Mouse (Mus musculus) neural tube, embryonic 11.5 days (tissue): ENCODE results near the gene Ccdc89. TPM values are rescaled to one million over a fixed set of nuclear protein-coding genes. Genes with fewer than 3 reads are reported as not detected.

Source experiments
- ATAC-seq: fragments of 200-750 bp; cut with Nextera tagmentation; 2 replicates; pipeline ENCODE4 v1.8.0; 2017; ENCODE audit warnings: moderate number of reproducible peaks, mild to moderate bottlenecking, moderate TSS enrichment, moderate library complexity; ENCODE audit not compliant: insufficient read depth, low FRiP score, low TSS enrichment
- DNase-seq: peaks from one replicate; pipeline ENCODE4 v3.0.0-alpha.2; 2015; ENCODE audit warnings: low spot score
- H3K27ac ChIP-seq: fragments of 300-500 bp; sonication (generic); 2 replicates; pipeline ENCODE4 v1.5.1; 2014; ENCODE audit warnings: low read depth, mild to moderate bottlenecking, low read length
- H3K27me3 ChIP-seq: fragments of 300-500 bp; sonication (generic); 2 replicates; pipeline ENCODE4 v1.6.1; 2014; ENCODE audit warnings: mild to moderate bottlenecking, low read length, mixed read lengths; ENCODE audit not compliant: control insufficient read depth, insufficient read depth
- H3K36me3 ChIP-seq: fragments of 300-500 bp; sonication (generic); 2 replicates; pipeline ENCODE4 v1.6.1; 2014; ENCODE audit warnings: mild to moderate bottlenecking, low read length, moderate library complexity, mixed read lengths; ENCODE audit not compliant: control insufficient read depth, insufficient read depth
- H3K4me1 ChIP-seq: fragments of 300-500 bp; sonication (generic); 2 replicates; pipeline ENCODE4 v1.6.1; 2014; ENCODE audit warnings: low read length, mixed read lengths; ENCODE audit not compliant: control insufficient read depth, insufficient read depth
- H3K4me2 ChIP-seq: fragments of 300-500 bp; sonication (generic); 2 replicates; pipeline ENCODE4 v1.6.1; 2014; ENCODE audit warnings: low read depth, mild to moderate bottlenecking, moderate library complexity
- H3K4me3 ChIP-seq: fragments of 300-500 bp; sonication (generic); 2 replicates; pipeline ENCODE4 v1.5.1; 2014; ENCODE audit warnings: low read depth, low read length
- H3K9ac ChIP-seq: fragments of 300-500 bp; sonication (generic); 2 replicates; pipeline ENCODE4 v1.6.1; 2014; ENCODE audit warnings: mild to moderate bottlenecking, low read length
- H3K9me3 ChIP-seq: fragments of 300-500 bp; sonication (generic); 2 replicates; pipeline ENCODE4 v1.6.1; 2016; ENCODE audit warnings: low read length; ENCODE audit not compliant: control insufficient read depth
- WGBS: fragments of 180-500 bp; shearing (Covaris S2); extraction: QIAGEN DNeasy Blood & Tissue Kit; methylation state at CpG from one replicate; pipeline ENCODE4 v1.1.7; 2014; 5-methylcytosine and 5-hydroxymethylcytosine counted together
- polyA plus RNA-seq: library from polyadenylated mRNA; unstranded; fragments of >200 nt; fragmentation: Nextera tagmentation; extraction: Ambion mirVana; gene quantifications from 2 replicates; pipeline ENCODE4 v1.2.1, GENCODE M21; 2014

Gene Ccdc89
- polyA plus RNA-seq, 1 experiment from 2014 or later, result 3.0 TPM

- Histone ChIP-seq H3K9me3 (no peaks in the 10 kb centered on the region), H3K27ac (peak overlapping the region; percentile 82), H3K4me1 (peaks cover 9% of the 10 kb centered on the region), H3K36me3 (no peaks in the 10 kb centered on the region), H3K9ac (peak overlapping the region; percentile 78), H3K4me3 (peak overlapping the region; percentile 70), H3K4me2 (peak overlapping the region; percentile 65), H3K27me3 (no peaks in the 10 kb centered on the region)
- peak; percentile 35 for DNase-seq
- ATAC-seq, result peak; percentile 73
- WGBS, result 28% methylated on average over 10 of the region's 10 CpGs
Measured at GRCm38 (mm10) chr7:90457517-90457916, 31.1 kb downstream of the Ccdc89 start.

- H3K4me3 ChIP-seq, result no peak overlapping the region
- H3K27ac ChIP-seq, result no peak overlapping the region
- H3K27me3 ChIP-seq, result no peaks in the 10 kb centered on the region
- 62% methylated on average over 10 of the region's 10 CpGs for WGBS
- ATAC-seq (no peak), DNase-seq (no peak)
- no peaks in the 10 kb centered on the region for H3K9me3 ChIP-seq
- H3K9ac ChIP-seq, result no peak overlapping the region
- H3K36me3 ChIP-seq, result no peaks in the 10 kb centered on the region
- H3K4me2 ChIP-seq, result no peak overlapping the region
- H3K4me1 ChIP-seq, result peaks cover 9% of the 10 kb centered on the region
Measured at GRCm38 (mm10) chr7:90460330-90460729, 34.0 kb downstream of the Ccdc89 start.

DNA sequence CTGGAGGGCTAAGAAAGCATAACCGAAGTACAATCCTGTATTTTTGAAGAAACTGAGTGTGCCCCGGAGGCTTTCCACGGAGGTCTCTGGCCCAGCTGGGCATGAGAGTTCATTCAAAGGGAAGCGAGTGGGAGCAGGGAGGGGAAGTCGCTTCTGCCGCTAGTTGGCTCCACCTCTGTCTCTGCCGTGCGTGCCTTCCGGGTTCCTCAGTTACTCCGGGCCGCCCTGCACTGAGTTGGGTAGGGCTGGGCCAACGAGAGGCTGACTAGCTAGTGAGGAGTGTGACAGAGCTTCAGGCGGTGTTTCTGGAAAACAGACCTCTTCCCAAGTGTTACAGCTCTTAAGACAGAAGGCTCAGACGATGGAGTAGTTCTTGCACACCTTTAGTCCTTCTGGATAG is 34.6 kb downstream of the Ccdc89 start:
- Histone ChIP-seq H3K4me1 (peaks cover 7% of the 10 kb centered on the region), H3K9me3 (no peaks in the 10 kb centered on the region), H3K4me2 (no peak overlapping the region), H3K27ac (no peak overlapping the region), H3K4me3 (no peak overlapping the region), H3K9ac (no peak overlapping the region), H3K36me3 (no peaks in the 10 kb centered on the region), H3K27me3 (no peaks in the 10 kb centered on the region)
- ATAC-seq (no peak), DNase-seq (peak; percentile 19)
- 19% methylated on average over 14 of the region's 14 CpGs for WGBS

DNA sequence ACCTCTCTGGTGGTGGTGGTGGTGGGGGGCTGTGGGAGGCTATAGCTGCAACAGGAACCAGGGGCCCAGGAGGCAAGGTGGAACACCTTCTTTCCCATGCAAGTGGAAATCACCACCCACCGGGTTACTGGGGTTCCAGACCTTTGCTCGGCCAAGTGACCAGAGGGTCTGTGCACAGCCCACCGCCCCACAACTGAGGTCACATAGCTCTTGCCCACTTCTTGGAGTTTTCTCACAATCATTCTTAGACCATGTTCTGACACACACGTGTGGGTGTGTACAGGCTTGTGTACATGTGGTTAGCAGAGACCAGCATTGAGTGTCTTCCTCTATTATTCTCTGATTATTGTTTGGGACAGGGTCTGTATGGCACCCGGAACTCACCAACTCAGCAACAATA is 35.1 kb downstream of the Ccdc89 start:
- no peaks in the 10 kb centered on the region for H3K27me3 ChIP-seq
- no peak overlapping the region for H3K9ac ChIP-seq
- no peak overlapping the region for H3K27ac ChIP-seq
- peaks cover 2% of the 10 kb centered on the region; the same call in 1 of the 2 replicates for H3K4me1 ChIP-seq
- no peaks in the 10 kb centered on the region for H3K36me3 ChIP-seq
- 93% methylated on average over 5 of the region's 5 CpGs for WGBS
- no peak for DNase-seq
- no peak overlapping the region for H3K4me3 ChIP-seq
- no peak for ATAC-seq
- no peaks in the 10 kb centered on the region for H3K9me3 ChIP-seq
- no peak overlapping the region for H3K4me2 ChIP-seq

- H3K9me3 ChIP-seq, result no peaks in the 10 kb centered on the region
- no peak overlapping the region for H3K9ac ChIP-seq
- no peak overlapping the region for H3K4me2 ChIP-seq
- H3K36me3 ChIP-seq, result 0 out of 2 replicates have a peak, but pooled peaks cover 2% of the 10 kb centered on the region
- no peak overlapping the region for H3K4me3 ChIP-seq
- H3K4me1 ChIP-seq, result no peaks in the 10 kb centered on the region
- H3K27ac ChIP-seq, result no peak overlapping the region
- DNase-seq, result no peak
- ATAC-seq, result no peak
- no peaks in the 10 kb centered on the region for H3K27me3 ChIP-seq
- 79% methylated on average over 2 of the region's 2 CpGs for WGBS
Measured at GRCm38 (mm10) chr7:90473511-90473910, 47.1 kb downstream of the Ccdc89 start.

- Histone ChIP-seq H3K9me3 (no peaks in the 10 kb centered on the region), H3K9ac (peak within 1 kb of the TSS; percentile 59), H3K4me1 (no peaks in the 10 kb centered on the region), H3K4me3 (peak within 1 kb of the TSS; percentile 60), H3K27ac (no peak within 1 kb of the TSS), H3K36me3 (no peaks in the 10 kb centered on the region), H3K4me2 (peak within 1 kb of the TSS; percentile 71), H3K27me3 (no peaks in the 10 kb centered on the region)
- DNase-seq (peak; percentile 99), ATAC-seq (peak; percentile 100)
- WGBS, result 0% methylated on average over 36 of the region's 36 CpGs
Measured at GRCm38 (mm10) chr7:90475793-90476312, 49.5 kb downstream of the Ccdc89 start, which contains the start of gene Tmem126b. Tmem126b (minus strand) TSS chr7:90476001.

DNA sequence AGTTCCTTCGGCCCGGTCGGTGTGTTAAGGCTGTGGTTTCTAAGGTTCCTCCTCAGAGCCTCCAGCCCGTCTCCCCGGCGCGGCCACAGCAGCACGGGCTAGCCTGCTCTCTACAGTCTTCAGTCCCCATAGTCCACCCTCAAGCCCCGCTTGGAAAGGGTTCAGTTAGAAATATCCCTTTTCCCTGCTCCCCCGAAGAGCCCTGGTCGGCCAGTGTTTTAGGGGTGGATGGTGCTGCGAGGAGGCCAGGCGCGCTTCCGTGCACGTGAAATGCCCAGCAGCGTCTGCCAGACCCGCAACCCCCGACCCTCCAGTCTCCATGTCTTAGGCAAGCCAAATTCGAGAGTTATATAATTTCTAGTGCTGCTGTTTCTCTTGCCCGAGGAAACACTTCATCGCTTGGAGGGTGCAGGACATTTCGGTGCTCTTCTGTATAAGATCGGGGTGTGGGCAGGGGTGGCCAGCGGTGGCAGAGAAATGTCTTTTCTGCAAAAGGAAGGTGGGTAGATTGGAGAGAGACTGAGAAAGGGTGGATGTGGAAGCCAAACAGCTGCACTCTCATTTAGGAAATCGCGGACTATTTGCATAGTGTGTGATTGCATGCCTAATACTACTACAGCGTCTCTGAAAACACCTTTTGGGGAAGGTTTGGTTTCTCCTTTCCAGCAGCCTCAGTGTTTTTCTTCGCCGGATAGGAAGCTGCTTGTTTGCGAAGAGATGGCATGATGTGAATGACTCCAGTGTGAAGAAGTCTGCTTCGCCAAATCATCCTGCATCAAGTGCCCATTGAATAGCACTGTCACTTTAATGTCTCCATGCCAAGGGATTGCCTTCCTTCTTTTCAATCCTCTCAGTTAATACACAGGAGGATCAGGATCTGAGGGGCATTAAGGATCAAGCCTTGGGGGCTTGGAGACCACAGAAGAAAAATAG is 50.2 kb downstream of the Ccdc89 start, which contains the start of gene Dlg2:
Gene Dlg2, plus strand, starts transcription at position 360 of the 933 bp plus-strand sequence.
- no peaks in the 10 kb centered on the region for H3K27me3 ChIP-seq
- no peaks in the 10 kb centered on the region for H3K4me1 ChIP-seq
- no peak within 1 kb of the TSS for H3K27ac ChIP-seq
- H3K4me3 ChIP-seq, result peak within 1 kb of the TSS; percentile 60
- DNase-seq (peak; percentile 31), ATAC-seq (peak; percentile 1)
- WGBS, result under 1% methylated on average over 32 of the region's 32 CpGs
- H3K36me3 ChIP-seq, result no peaks in the 10 kb centered on the region
- H3K4me2 ChIP-seq, result peak within 1 kb of the TSS; percentile 71
- H3K9me3 ChIP-seq, result no peaks in the 10 kb centered on the region
- H3K9ac ChIP-seq, result peak within 1 kb of the TSS; percentile 59
